Mouse (Mus musculus) cerebellum, postnatal 14 days (tissue): ENCODE results near the gene Lrrc4c.
A peak's percentile ranks its signal among the peaks of the same experiment; 100 is the strongest.

Experiments used
- DNase-seq, 2 experiments: peaks; one replicate each; pipeline ENCODE4 v3.0.0; 2021; ENCODE audit warnings: mixed read lengths in 2 of 2

Lrrc4c gene

GRCm38 (mm10) chr2:97299704-97300103 lies 981.7 kb downstream of the Lrrc4c start:
- DNase-seq = peak; percentile 90 to 91

GRCm38 (mm10) chr2:97318008-97318407 lies 1000.0 kb downstream of the Lrrc4c start:
- no peak for DNase-seq

- no peak for DNase-seq
Measured at GRCm38 (mm10) chr2:97318536-97318935, 1000.6 kb downstream of the Lrrc4c start.

GRCm38 (mm10) chr2:97332084-97332682 lies 1014.2 kb downstream of the Lrrc4c start:
- DNase-seq = no peak

GRCm38 (mm10) chr2:97339627-97340026 lies 1021.7 kb downstream of the Lrrc4c start:
- no peak for DNase-seq

GRCm38 (mm10) chr2:97361235-97361634 lies 1043.3 kb downstream of the Lrrc4c start:
- no peak for DNase-seq

GRCm38 (mm10) chr2:97369978-97370377 lies 1052.0 kb downstream of the Lrrc4c start:
- no peak for DNase-seq

GRCm38 (mm10) chr2:97391437-97391836 lies 1073.5 kb downstream of the Lrrc4c start:
- no peak for DNase-seq

- no peak for DNase-seq
Measured at GRCm38 (mm10) chr2:97391876-97392275, 1073.9 kb downstream of the Lrrc4c start.

GRCm38 (mm10) chr2:97413066-97413465 lies 1095.1 kb downstream of the Lrrc4c start:
- no peak for DNase-seq

GRCm38 (mm10) chr2:97414416-97415362 lies 1096.7 kb downstream of the Lrrc4c start:
- DNase-seq = peak; percentile 2 to 5

GRCm38 (mm10) chr2:97434140-97434539 lies 1116.2 kb downstream of the Lrrc4c start:
- no peak for DNase-seq

- no peak for DNase-seq
Measured at GRCm38 (mm10) chr2:97435616-97436015, 1117.6 kb downstream of the Lrrc4c start.

GRCm38 (mm10) chr2:97437767-97438166 lies 1119.8 kb downstream of the Lrrc4c start:
- DNase-seq = no peak

GRCm38 (mm10) chr2:97463573-97463972 lies 1145.6 kb downstream of the Lrrc4c start:
- no peak for DNase-seq

- peak; percentile 96 for DNase-seq
Measured at GRCm38 (mm10) chr2:97466243-97466793, 1148.3 kb downstream of the Lrrc4c start.

GRCm38 (mm10) chr2:97467031-97467549 lies 1149.1 kb downstream of the Lrrc4c start:
- peak; percentile 77 for DNase-seq

- DNase-seq = no peak
Measured at GRCm38 (mm10) chr2:97467664-97468063, 1149.7 kb downstream of the Lrrc4c start.

GRCm38 (mm10) chr2:97468372-97468771 lies 1150.4 kb downstream of the Lrrc4c start:
- DNase-seq = peak in 1 of 2 experiments; percentile 27

GRCm38 (mm10) chr2:97469396-97469795 lies 1151.4 kb downstream of the Lrrc4c start:
- no peak for DNase-seq

- no peak for DNase-seq
Measured at GRCm38 (mm10) chr2:97478175-97478924, 1160.4 kb downstream of the Lrrc4c start.

GRCm38 (mm10) chr2:97478925-97479298 lies 1160.9 kb downstream of the Lrrc4c start:
- peak; percentile 74 to 77 for DNase-seq

- peak in 1 of 2 experiments; percentile 9 for DNase-seq
Measured at GRCm38 (mm10) chr2:97484990-97485389, 1167.0 kb downstream of the Lrrc4c start.
